Mouse (Mus musculus) cerebellum, adult (tissue): ENCODE measurements around the gene Hoxc10.
A peak's percentile ranks its signal among the peaks of the same experiment; 100 is the strongest.

Experiments
- ATAC-seq: cut with Nextera tagmentation; 2 replicates; pipeline ENCODE4 v1.9.2; 2017; ENCODE audit warnings: mild to moderate bottlenecking, moderate library complexity, mixed read lengths; ENCODE audit not compliant: insufficient number of reproducible peaks, low FRiP score, low TSS enrichment

Hoxc10 gene

DNA sequence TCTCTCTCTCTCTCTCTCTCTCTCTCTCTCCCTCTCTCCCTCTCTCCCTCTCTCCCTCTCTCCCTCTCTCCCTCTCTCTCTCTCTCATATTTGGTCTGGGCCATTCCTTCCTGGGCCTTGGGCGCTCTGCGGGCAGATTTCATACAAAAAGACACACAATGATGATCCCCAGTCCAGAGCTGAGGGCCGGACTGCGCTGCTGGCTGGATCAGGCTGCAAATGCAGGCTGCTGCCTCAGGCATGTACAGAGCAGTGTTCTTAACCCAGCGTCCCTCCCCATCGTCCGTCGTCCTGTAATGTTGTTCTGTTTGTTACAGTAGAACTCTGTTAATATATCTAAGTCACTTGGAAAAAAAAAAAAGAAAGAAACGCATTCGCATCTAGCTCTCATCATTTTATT, 17.9 kb downstream of the Hoxc10 start:
- ATAC-seq, result no peak

GRCm38 (mm10) chr15:102984925-102985324, 18.3 kb downstream of the Hoxc10 start:
- ATAC-seq, result no peak

DNA sequence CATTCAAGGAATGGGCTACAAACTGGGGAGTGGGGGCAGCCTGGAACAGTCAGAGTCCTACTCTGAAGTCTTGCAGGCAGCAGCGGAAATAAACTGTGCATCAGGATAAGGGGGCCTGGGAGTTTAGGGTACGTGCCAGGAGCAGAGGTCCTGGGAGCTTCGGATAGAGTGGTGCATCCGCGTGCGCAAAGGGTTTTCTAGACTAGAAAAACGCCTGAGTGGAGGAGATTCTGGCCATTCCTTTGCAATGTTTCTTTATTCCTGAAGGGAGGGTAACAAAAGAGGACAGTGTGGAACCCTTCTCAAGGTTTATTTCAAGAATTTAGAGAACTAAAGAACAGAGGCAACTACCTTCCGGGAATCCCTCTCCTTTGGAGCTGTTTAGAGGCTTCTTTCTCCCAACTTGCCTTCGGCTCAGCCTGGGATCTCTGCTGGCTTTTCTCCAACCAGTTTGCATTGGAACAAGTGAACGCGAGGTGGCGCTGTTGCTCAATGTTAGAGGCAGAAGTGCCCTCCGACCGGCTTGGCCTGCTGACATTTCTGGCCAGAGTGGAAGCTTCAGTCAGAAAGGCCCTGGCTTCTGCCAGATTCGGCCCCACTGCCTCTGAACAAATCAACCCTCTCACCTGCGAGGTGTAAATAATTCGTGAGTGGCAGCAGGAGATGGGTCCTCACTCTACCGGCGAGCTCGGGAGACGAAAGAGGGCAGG, 20.7 kb downstream of the Hoxc10 start:
- ATAC-seq, result peak; percentile 52; the same call in 1 of the 2 replicates

- no peak for ATAC-seq
Observed at GRCm38 (mm10) chr15:102988078-102988477, 21.5 kb downstream of the Hoxc10 start.

DNA sequence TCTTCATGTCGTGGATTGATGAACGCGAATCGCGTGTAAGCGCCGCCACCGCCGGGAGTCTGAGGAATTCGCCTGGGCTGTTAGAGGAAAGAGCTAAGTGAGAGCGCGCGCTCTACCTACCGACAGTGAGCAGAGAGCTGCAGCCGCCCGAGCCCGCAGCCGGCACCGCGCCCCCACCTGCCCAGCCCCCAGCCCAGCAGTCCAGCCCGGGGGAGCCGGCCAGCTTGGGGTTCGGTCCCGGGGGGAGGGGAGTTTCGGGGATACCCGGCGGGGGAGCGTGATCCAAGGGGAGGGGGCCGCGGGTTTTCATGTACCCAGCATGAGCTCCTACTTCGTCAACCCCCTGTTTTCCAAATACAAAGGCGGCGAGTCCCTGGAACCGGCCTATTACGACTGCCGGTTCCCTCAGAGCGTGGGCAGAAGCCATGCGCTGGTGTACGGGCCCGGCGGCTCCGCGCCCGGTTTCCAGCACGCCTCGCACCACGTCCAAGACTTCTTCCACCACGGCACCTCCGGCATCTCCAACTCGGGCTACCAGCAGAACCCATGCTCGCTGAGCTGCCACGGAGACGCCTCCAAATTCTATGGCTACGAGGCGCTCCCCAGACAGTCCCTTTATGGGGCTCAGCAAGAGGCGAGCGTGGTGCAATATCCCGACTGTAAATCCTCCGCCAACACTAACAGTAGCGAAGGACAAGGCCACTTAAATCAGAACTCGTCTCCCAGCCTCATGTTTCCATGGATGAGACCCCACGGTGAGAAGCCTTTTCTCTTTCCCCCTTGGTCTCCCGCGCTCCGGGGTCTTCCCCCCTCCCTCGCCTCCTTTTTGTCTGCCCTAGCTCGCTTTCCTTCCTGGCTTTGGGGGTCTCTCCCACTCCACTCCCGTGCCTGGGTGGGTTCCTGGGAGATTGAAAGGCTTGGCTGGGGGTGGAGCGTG, 24.1 kb downstream of the Hoxc10 start, which contains the start of gene Hoxc8:
Hoxc8 (plus strand) TSS at position 147 of the 937 bp plus-strand sequence.
- no peak for ATAC-seq

DNA sequence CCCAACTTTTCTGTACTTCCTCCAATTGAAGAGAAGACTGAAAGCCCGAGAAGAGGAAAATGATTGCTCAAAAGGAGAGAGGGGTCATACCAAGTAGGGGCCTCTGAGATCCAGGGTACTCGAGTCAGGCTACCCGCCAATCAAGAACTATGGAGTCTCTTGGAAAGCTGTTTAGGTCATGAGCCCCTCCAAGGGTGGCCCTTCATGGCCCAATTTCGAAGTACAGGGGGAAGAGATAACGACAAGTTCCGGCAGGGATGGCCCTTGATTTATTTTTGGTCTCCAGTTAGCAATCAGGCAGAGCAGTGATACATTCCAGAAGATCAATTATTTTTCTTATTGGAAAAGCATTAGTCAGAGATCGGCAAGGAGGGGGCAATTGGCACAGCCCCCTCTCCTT, 25.2 kb downstream of the Hoxc10 start:
- no peak for ATAC-seq

- ATAC-seq, result no peak
Observed at GRCm38 (mm10) chr15:102992206-102992605, 25.6 kb downstream of the Hoxc10 start.

DNA sequence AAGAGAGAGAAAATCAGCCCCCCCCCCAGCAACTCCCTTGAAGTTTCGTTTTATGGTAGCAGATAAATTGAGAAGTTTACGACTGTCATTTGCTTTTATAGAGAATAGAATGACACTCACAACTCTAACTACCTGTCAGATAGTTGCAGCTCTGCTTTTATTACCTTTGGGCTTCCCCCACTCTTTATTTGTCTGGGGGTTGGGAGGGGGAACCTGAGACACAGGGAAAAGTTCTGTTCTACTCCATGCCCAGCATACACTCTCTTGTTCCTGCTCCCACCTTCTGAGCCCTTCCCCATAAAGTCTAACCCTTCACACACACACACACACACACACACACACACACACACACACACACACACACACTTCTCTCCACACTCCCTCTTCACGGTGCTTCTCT, 26.3 kb downstream of the Hoxc10 start:
- ATAC-seq, result no peak

DNA sequence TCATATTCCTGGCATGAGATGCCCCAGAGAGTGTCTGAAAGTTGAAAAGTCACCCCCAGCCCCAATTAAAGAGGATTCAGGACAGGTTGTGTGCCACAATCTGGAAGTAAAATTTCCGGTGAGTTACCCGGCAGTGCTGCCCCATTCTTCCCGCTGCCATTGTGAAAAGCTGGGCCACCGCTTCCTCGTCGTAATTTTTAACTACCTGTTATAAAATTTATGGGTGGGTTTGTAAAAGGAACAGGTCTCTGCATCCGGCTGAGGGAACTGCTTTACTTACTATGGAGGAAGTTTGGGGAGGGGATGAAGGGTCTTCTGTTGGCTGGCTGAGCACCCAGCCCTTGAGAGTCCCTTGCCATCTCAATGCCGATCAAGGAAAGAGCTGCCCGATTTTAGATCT, 30.0 kb downstream of the Hoxc10 start:
- ATAC-seq, result no peak

GRCm38 (mm10) chr15:102997431-102997830, 30.8 kb downstream of the Hoxc10 start:
- ATAC-seq, result no peak

DNA sequence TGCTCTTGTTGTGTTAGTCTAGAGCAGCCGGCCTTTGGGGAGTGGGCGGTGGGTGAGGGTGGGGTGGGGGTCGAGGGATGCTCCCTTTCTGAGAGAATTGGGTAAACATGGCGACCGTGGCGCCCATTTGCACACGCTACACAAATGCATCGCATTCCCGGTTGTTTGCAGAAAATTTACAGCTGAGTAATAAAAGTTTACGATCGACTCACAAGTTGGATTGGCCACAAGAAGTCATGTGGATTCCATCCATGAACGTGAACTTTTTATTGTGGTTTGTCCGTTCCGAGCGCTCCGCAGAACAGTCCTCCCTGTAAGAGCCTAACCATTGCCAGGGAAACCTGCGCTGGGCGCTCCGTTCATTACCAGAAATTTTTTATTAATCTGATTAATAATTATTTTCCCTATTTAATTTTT, 31.4 kb downstream of the Hoxc10 start, which contains the start of gene Hoxc6:
Hoxc6 (plus strand) TSS at position 319 of the 417 bp plus-strand sequence.
- ATAC-seq, result no peak

GRCm38 (mm10) chr15:102998608-102999182, 32.1 kb downstream of the Hoxc10 start:
- ATAC-seq, result no peak

- ATAC-seq, result no peak
Observed at GRCm38 (mm10) chr15:102999183-102999831, 32.7 kb downstream of the Hoxc10 start.

DNA sequence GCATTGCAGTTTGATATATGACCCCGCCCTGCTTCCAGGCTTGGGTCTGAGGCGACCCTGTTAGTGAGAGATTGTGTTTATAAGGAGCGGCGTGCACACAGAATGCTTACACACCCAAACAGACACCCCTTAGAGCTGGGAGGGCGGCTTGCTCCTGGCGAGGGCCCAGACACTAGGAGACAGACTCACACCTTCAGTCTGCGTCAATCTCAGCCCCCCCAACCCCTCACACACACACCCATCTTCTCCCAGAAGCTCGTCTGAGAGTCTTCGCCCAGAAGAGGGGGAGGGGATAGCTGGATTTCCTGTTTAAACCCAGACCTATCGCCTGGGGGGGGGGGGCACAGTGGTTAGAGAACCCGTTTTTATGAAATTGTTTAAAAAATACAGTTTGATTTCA, 33.4 kb downstream of the Hoxc10 start:
- ATAC-seq, result no peak

DNA sequence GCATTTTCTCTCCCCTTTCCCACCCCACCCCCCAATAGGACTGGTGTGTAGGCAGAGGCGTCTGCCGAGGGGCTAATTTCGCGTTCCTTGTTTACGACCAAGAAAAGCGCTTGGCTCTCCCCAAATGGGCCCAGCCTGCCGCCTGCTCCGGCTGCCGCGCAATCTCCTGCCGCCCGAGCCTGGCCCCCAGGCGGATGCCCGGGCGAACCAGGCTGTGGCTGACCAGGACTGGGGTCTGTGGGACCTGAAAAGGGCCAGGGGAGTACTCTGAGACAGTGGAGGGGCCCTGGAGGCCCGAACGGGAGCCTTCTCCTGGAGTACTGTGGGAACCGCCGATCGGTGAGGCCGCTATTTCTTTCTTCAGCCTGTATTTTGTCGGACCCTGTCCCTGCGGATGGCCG, 33.9 kb downstream of the Hoxc10 start:
- ATAC-seq, result no peak

GRCm38 (mm10) chr15:103001370-103001769, 34.8 kb downstream of the Hoxc10 start:
- no peak for ATAC-seq

- ATAC-seq, result no peak
Observed at GRCm38 (mm10) chr15:103002156-103002555, 35.6 kb downstream of the Hoxc10 start.

GRCm38 (mm10) chr15:103002821-103003448, 36.3 kb downstream of the Hoxc10 start:
- no peak for ATAC-seq

GRCm38 (mm10) chr15:103005308-103005707, 38.7 kb downstream of the Hoxc10 start:
- no peak for ATAC-seq

- no peak for ATAC-seq
Observed at GRCm38 (mm10) chr15:103005797-103006196, 39.2 kb downstream of the Hoxc10 start.
